Comparison of ENCODE assay signal across 9 mouse cellular contexts in the genomic region with DNA sequence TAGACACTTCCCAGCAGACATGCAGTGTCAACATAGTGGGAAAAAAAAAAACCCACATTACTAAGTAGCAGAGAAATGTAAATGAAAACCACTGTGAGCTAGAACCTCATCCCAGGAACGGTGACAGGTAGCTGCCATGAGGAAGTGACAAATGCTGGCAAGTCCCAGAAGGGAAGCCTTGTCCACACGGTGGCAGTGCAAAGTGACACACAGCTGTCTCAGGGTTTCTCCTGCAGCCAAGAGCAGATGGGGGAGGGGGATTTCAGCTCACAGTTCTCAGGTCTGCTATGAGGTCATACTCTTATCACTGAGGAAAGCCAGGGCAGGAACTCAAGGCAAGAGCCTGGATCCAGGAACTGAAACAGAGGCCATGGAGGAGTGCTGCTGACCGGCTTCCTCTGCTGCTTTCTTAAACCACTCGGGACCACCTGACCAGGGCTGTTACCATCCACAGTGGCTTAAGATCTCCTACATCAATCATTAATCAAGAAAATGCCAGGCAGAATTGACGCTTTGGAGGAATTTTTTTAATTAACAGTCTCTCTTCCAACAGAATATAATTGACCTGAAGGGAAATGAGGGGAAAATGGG.
A peak's percentile ranks its signal among the peaks of the same experiment; 100 is the strongest.
DNase-seq lines count a peak whose midpoint lies in the region; ATAC-seq lines count a peak whose summit lies in the region.
"Had no signal": no experiment of that assay in that cellular context is flagged by ENCODE, and none has a peak within 500 bp of the region (broad histone marks: within the 10 kb centered on the region; RNA-seq: fewer than 3 reads in every experiment).

No protein-coding gene starts in this region.

- no peak overlapping the region for H3K27ac ChIP-seq in forebrain, embryonic 10.5 days
- no peak overlapping the region for H3K27ac ChIP-seq in intestine, embryonic 15.5 days
- H3K27ac ChIP-seq: limb, embryonic 15.5 days had no signal

- H3K9ac ChIP-seq in intestine, embryonic 15.5 days: no peak overlapping the region
- H3K9ac ChIP-seq: limb, embryonic 15.5 days had no signal

- H3K9me3 ChIP-seq in forebrain, embryonic 10.5 days: no peaks in the 10 kb centered on the region
- no peaks in the 10 kb centered on the region for H3K9me3 ChIP-seq in intestine, embryonic 15.5 days
- no peaks in the 10 kb centered on the region for H3K9me3 ChIP-seq in megakaryocyte, embryonic 14.5 days
- H3K9me3 ChIP-seq: limb, embryonic 15.5 days had no signal

- no peaks in the 10 kb centered on the region; the same call in 1 of the 2 replicates for H3K36me3 ChIP-seq in forebrain, embryonic 10.5 days (replicated peaks)
- no peaks in the 10 kb centered on the region for H3K36me3 ChIP-seq in intestine, embryonic 15.5 days
- peaks cover 18% of the 10 kb centered on the region for H3K36me3 ChIP-seq in megakaryocyte, embryonic 14.5 days (replicated peaks; ENCODE audit: low read length)
- H3K36me3 ChIP-seq: limb, embryonic 15.5 days had no signal

- H3K27me3 ChIP-seq in forebrain, embryonic 10.5 days (ENCODE audit: poor library complexity, severe bottlenecking): no peaks in the 10 kb centered on the region
- no peaks in the 10 kb centered on the region for H3K27me3 ChIP-seq in intestine, embryonic 15.5 days (replicated peaks)
- no peaks in the 10 kb centered on the region for H3K27me3 ChIP-seq in megakaryocyte, embryonic 14.5 days (replicated peaks)
- H3K27me3 ChIP-seq: limb, embryonic 15.5 days had no signal

- peak; percentile 83 for ATAC-seq in intestine, embryonic 15.5 days

- peak; percentile 50 for DNase-seq in cerebellum, adult 11-12 months
- no peak for DNase-seq in cerebellum, postnatal 4 days (ENCODE audit: low spot score in 2 of 2)
- peak; percentile 84 for DNase-seq in R1 (ENCODE audit: low read depth, low spot score)
- peak; percentile 41 for DNase-seq in forebrain, embryonic 10.5 days (ENCODE audit: extremely low spot score, low spot score)
- peak; percentile 54 for DNase-seq in testis, postnatal 10 days (ENCODE audit: low spot score)
- DNase-seq in right cerebral cortex, postnatal 10 days (ENCODE audit: low spot score in 2 of 2): no peak

- peaks cover 13% of the 10 kb centered on the region for H3K4me1 ChIP-seq in forebrain, embryonic 10.5 days
- H3K4me1 ChIP-seq in intestine, embryonic 15.5 days (replicated peaks): no peaks in the 10 kb centered on the region
- peaks cover 32% of the 10 kb centered on the region for H3K4me1 ChIP-seq in megakaryocyte, embryonic 14.5 days
- H3K4me1 ChIP-seq: limb, embryonic 15.5 days had no signal

- WGBS in forebrain, embryonic 10.5 days: 53% methylated on average over 5 of the region's 5 CpGs
- WGBS in intestine, embryonic 15.5 days: 44% methylated on average over 5 of the region's 5 CpGs

- no peak overlapping the region for H3K4me3 ChIP-seq in forebrain, embryonic 10.5 days
- H3K4me3 ChIP-seq in intestine, embryonic 15.5 days (replicated peaks): no peak overlapping the region
- peak overlapping the region; percentile 64 for H3K4me3 ChIP-seq in megakaryocyte, embryonic 14.5 days (replicated peaks)
- H3K4me3 ChIP-seq: limb, embryonic 15.5 days had no signal

- H3K4me2 ChIP-seq in intestine, embryonic 15.5 days (replicated peaks): no peak overlapping the region
- H3K4me2 ChIP-seq: limb, embryonic 15.5 days had no signal

Comparison
In these comparisons a context has a peak if more than half of its experiments do, and no peak if none do; other contexts are left out.
1. DNase-seq: peak in cerebellum, adult 11-12 months (single experiment), R1 (single experiment), forebrain, embryonic 10.5 days (single experiment) and testis, postnatal 10 days (single experiment); none in cerebellum, postnatal 4 days (0 of 2) and right cerebral cortex, postnatal 10 days (0 of 2).